Mouse (Mus musculus) stomach, postnatal 0 days (tissue): Measurements from ENCODE around the gene Opn4. TPM values are rescaled to one million over a fixed set of nuclear protein-coding genes. Genes with fewer than 3 reads are reported as not detected.

Source experiments
- ATAC-seq: fragments of 200-750 bp; cut with Nextera tagmentation; 2 replicates; pipeline ENCODE4 v1.8.0; 2017; ENCODE audit not compliant: low FRiP score, low TSS enrichment
- DNase-seq: peaks from one replicate; pipeline ENCODE4 v3.0.0-alpha.2; 2016; ENCODE audit warnings: low spot score
- H3K27ac ChIP-seq: fragments of 300-500 bp; sonication (generic); replicated peaks from 2 replicates; pipeline ENCODE4 v1.5.1; 2014; ENCODE audit warnings: mild to moderate bottlenecking, control low read depth
- H3K27me3 ChIP-seq: fragments of 300-500 bp; sonication (generic); 2 replicates; pipeline ENCODE4 v1.6.1; 2014; ENCODE audit warnings: low read length; ENCODE audit not compliant: control insufficient read depth, insufficient read depth
- H3K36me3 ChIP-seq: fragments of 300-500 bp; sonication (generic); 2 replicates; pipeline ENCODE4 v1.6.1; 2014; ENCODE audit warnings: low read length, mixed read lengths; ENCODE audit not compliant: control insufficient read depth, insufficient read depth
- H3K4me1 ChIP-seq: fragments of 300-500 bp; sonication (generic); replicated peaks from 2 replicates; pipeline ENCODE4 v1.6.1; 2014; ENCODE audit warnings: antibody characterized with exemption; ENCODE audit not compliant: control insufficient read depth, insufficient read depth
- H3K4me2 ChIP-seq: fragments of 300-500 bp; sonication (generic); replicated peaks from 2 replicates; pipeline ENCODE4 v1.6.1; 2014; ENCODE audit warnings: low read depth, mild to moderate bottlenecking, control low read depth, moderate library complexity
- H3K4me3 ChIP-seq: fragments of 300-500 bp; sonication (generic); 2 replicates; pipeline ENCODE4 v1.5.1; 2014; ENCODE audit warnings: low read depth, low read length, control low read depth
- H3K9ac ChIP-seq: fragments of 300-500 bp; sonication (generic); 2 replicates; pipeline ENCODE4 v1.6.1; 2014; ENCODE audit warnings: mild to moderate bottlenecking, low read length, control low read depth, mixed read lengths
- H3K9me3 ChIP-seq: fragments of 300-500 bp; sonication (generic); 2 replicates; pipeline ENCODE4 v1.6.1; 2016; ENCODE audit warnings: low read length; ENCODE audit not compliant: control insufficient read depth
- CTCF ChIP-seq: IDR thresholded peaks from 2 replicates; pipeline ENCODE4 v1.5.1; 2016; ENCODE audit warnings: antibody characterized with exemption, low read depth, mild to moderate bottlenecking, moderate library complexity
- EP300 ChIP-seq: optimal IDR thresholded peaks from 2 replicates; pipeline ENCODE3; 2016; ENCODE audit warnings: antibody characterized with exemption
- WGBS: fragments of 180-500 bp; shearing (Covaris S2); extraction: QIAGEN DNeasy Blood & Tissue Kit; methylation state at CpG from one replicate; pipeline ENCODE4 v1.1.7; 2014; 5-methylcytosine and 5-hydroxymethylcytosine counted together
- polyA plus RNA-seq: library from polyadenylated mRNA; unstranded; fragments of >200 nt; fragmentation: Nextera tagmentation; extraction: Ambion mirVana; gene quantifications from 2 replicates; pipeline ENCODE4 v1.2.1, GENCODE M21; 2015

Opn4 gene
- polyA plus RNA-seq, 1 experiment from 2014 or later: not detected

DNA sequence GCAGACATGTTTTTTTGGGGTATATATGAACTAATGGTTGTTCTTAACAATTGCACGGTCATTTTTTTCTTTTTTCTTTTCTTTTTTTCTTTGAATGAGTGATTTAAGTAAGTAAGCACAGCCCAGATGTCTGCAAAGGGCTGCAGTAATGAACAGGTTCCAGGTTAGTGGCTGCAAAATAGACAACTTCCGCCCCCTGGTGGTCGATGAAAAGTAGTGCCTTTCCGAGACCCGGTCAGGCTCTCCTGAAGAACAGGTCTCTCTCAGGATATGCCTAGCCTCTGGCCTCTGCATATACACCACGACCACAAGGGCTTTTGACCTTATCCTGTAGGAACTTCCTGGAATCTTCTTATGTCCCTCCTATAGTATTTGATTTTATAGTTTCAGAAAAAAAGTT, 29.6 kb downstream of the Opn4 start:
- Histone ChIP-seq H3K27ac (no peak overlapping the region), H3K9ac (no peak overlapping the region), H3K4me1 (0 out of 2 replicates have a peak, but pooled peaks cover 3% of the 10 kb centered on the region), H3K36me3 (no peaks in the 10 kb centered on the region), H3K4me3 (peak overlapping the region; percentile 26; the same call in 1 of the 2 replicates), H3K9me3 (no peaks in the 10 kb centered on the region), H3K27me3 (no peaks in the 10 kb centered on the region), H3K4me2 (peak overlapping the region; percentile 56)
- TF ChIP-seq CTCF: peak; percentile 89
- no peak for TF ChIP-seq EP300
- under 1% methylated on average over 6 of the region's 6 CpGs for WGBS
- DNase-seq (peak; percentile 87), ATAC-seq (peak; percentile 68)

DNA sequence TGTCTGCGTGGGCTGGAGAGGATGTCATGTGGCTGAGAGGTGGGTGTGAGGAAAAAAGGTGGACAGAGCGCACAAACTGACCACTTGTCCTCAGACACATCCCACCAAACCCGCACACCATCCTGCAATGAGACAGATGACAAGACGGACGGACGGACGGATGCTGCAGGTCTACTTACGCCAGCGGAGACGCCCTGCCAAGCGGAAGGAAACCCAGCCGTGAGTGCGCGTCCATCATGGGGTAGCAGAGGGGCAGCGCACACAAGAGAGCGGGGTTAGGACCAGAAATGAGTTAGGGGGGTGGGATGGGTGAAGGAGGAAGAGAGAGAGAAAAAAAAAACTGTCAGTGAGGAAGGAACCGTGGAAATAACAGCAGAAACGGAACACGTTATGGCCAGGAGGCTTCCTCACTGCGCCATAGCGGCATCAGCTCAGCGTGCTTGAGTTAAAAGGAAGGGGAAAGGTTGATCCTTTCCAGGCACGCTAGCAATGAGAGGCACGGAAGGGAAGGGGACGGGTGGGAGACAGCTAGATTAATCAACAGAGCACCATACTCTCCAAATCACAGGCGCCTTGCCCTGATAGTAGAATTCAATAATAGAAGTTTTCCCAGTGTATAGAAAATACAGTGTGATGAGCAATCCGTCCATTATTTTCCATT, 30.3 kb downstream of the Opn4 start:
- ATAC-seq (no peak), DNase-seq (no peak)
- Histone ChIP-seq H3K4me1 (0 out of 2 replicates have a peak, but pooled peaks cover 3% of the 10 kb centered on the region), H3K27me3 (no peaks in the 10 kb centered on the region), H3K4me2 (peak overlapping the region; percentile 56), H3K9ac (peak overlapping the region; percentile 41; the same call in 1 of the 2 replicates), H3K4me3 (peak overlapping the region; percentile 26), H3K36me3 (no peaks in the 10 kb centered on the region), H3K9me3 (no peaks in the 10 kb centered on the region), H3K27ac (no peak overlapping the region)
- WGBS: 32% methylated on average over 27 of the region's 27 CpGs
- TF ChIP-seq CTCF (no peak), EP300 (no peak)

DNA sequence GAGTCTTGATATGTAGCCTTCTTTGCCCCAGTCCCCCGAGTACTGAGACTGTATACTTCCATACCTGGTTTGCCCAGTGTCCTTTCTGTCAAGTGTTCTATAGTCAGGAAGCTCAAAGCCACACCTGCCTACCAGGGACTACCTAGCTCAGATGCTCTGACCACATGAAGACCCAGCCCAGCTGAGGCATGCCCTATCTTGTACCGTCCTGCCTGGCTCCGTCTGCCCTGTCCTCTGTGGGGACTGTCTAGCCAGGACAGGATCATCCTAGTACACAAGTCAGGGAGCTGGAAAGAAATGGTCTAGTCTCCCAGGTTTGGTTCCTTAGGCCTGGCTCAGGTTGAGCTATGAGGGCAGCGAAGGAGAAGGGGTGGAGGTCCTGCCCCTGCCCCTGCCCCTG, 31.3 kb downstream of the Opn4 start:
- no peaks in the 10 kb centered on the region for H3K9me3 ChIP-seq
- ATAC-seq (no peak), DNase-seq (no peak)
- H3K4me3 ChIP-seq: no peak overlapping the region
- no peak overlapping the region for H3K4me2 ChIP-seq
- H3K36me3 ChIP-seq: no peaks in the 10 kb centered on the region
- H3K9ac ChIP-seq: no peak overlapping the region
- 73% methylated on average over 4 of the region's 4 CpGs for WGBS
- no peak for TF ChIP-seq EP300
- no peak for TF ChIP-seq CTCF
- no peaks in the 10 kb centered on the region for H3K27me3 ChIP-seq
- no peak overlapping the region for H3K27ac ChIP-seq
- H3K4me1 ChIP-seq: 0 out of 2 replicates have a peak, but pooled peaks cover 3% of the 10 kb centered on the region

DNA sequence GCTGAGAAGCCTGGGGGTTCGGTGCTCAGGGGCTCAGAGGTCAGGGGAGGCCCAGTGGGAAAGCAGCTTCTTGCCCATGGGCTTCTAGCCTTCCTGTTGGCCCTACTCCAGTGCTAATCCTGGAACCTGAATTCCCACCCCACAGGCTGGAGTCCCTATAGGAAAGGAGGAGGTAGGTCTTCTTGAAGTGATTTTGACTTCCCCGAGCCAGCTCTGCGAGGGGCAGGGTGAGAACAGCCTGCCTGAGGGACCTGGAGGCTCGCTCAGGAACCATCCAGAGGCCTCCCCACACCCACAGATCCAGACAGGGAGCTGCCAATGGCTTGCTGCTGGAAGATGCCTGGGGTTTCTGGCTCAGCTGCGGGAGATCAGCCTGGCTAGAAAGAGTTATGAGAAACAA, 32.2 kb downstream of the Opn4 start:
- H3K9ac ChIP-seq: no peak overlapping the region
- H3K27me3 ChIP-seq: no peaks in the 10 kb centered on the region

DNA sequence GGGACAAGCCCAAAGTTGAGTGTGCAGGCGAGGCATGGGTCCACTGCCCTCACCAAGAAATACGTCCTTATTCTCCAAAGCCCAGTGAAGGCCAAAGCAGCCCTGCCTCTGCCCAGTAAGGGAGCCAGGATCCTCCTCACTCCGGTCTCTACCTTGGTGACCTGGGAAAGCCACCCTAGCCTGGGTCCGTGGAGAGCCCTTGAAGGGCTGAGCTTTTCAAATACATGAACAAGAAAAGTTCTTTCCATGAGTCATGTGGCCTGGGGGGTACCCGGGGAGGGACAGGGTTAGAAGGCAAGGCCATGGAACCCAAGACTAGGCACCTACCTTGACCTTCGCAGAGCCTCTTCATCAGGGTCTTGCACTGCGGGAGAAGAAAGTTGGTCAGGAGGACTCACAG, 33.4 kb downstream of the Opn4 start:
- H3K27me3 ChIP-seq: no peaks in the 10 kb centered on the region
- H3K27ac ChIP-seq: no peak overlapping the region
- H3K9ac ChIP-seq: no peak overlapping the region
- DNase-seq (no peak), ATAC-seq (no peak)
- no peaks in the 10 kb centered on the region for H3K9me3 ChIP-seq
- no peaks in the 10 kb centered on the region for H3K36me3 ChIP-seq
- H3K4me1 ChIP-seq: 0 out of 2 replicates have a peak, but pooled peaks cover 3% of the 10 kb centered on the region
- TF ChIP-seq CTCF: no peak
- TF ChIP-seq EP300: no peak
- WGBS: 88% methylated on average over 7 of the region's 7 CpGs
- H3K4me3 ChIP-seq: no peak overlapping the region
- H3K4me2 ChIP-seq: no peak overlapping the region

More for the DNA sequence above, 32.2 kb downstream of the Opn4 start:
- ATAC-seq (no peak), DNase-seq (no peak)
- Histone ChIP-seq H3K27ac (no peak overlapping the region), H3K4me3 (no peak overlapping the region), H3K4me1 (0 out of 2 replicates have a peak, but pooled peaks cover 3% of the 10 kb centered on the region), H3K4me2 (no peak overlapping the region), H3K36me3 (no peaks in the 10 kb centered on the region), H3K9me3 (no peaks in the 10 kb centered on the region)
- 56% methylated on average over 5 of the region's 5 CpGs for WGBS
- TF ChIP-seq EP300 (no peak), CTCF (no peak)

DNA sequence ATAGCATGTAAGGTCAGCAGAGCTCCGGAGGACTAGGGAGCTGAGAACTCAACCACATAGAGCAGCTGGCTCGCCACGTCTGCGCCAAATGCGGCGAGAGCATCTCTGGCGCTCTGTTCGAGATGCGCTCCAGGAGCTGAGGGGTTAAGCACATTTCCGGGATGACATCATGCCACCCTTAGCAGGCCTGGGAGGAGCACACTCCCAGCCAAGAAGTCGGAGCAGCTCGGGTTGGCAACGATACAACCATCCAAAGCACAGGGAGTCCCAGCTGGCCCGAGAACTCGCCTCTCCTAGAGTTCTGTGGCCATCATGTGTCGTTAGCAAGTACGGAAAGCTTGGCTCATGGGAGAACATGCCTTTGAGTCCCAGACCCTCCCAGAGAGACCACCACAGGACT, 34.2 kb downstream of the Opn4 start:
- Histone ChIP-seq H3K9ac (no peak overlapping the region), H3K4me3 (no peak overlapping the region), H3K9me3 (no peaks in the 10 kb centered on the region), H3K4me1 (0 out of 2 replicates have a peak, but pooled peaks cover 3% of the 10 kb centered on the region), H3K36me3 (no peaks in the 10 kb centered on the region), H3K27me3 (no peaks in the 10 kb centered on the region), H3K27ac (no peak overlapping the region), H3K4me2 (no peak overlapping the region)
- WGBS: 43% methylated on average over 17 of the region's 17 CpGs
- TF ChIP-seq EP300 (no peak), CTCF (no peak)
- ATAC-seq (peak; percentile 53; the same call in 1 of the 2 replicates), DNase-seq (peak; percentile 39)
